Comparison of ENCODE assay signal across 8 mouse cellular contexts in the genomic region with DNA sequence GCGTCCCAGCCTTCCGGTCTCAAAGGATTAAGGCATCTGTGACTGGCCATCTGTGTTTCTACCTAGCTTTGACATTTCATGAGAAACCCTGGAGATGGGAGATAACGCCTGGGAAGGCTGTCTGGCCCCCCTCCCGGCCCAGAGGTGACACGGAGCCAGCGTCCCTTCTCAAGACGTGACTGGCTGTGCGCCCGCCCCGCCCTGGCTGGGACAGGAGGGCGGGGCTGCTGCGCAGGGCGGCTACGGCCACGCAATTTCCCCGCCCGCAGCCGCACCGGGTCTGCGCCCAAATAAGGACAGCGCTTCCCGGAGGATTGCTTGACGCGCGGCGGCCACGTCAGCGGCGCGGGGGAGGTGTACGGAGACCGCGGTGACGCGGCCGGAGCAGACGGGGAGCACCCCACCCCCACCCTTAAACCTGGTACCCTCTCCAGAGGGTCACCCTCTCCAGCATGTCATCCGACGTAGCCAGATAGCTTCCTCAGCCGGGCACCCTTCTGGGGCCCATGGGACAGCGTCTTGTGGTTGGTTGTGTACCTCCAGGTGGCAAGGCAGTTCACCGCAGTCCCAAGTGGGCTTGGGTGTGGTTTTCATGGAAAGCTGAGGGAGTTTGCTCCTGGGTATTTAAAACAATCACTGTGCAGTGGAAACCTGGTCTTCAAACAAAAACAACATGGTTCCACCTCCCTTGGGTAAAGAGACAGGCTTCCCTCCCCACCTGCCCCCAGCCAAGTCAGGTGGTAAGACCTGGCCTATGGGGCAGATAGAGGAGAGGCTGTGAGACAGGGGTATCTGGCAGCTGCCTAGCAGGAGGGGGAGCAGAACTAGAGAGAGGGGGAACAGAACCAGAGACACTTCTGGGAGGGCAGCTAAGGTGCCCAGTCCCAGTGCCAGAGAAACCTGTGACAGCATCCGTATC. TPM values are rescaled to one million over a fixed set of nuclear protein-coding genes. Genes with fewer than 3 reads are reported as not detected.
A peak's percentile ranks its signal among the peaks of the same experiment; 100 is the strongest.
DNase-seq lines count a peak whose midpoint lies in the region; ATAC-seq and TF ChIP-seq lines count a peak whose summit lies in the region.

No protein-coding gene starts in this region.

- peaks cover 22% of the 10 kb centered on the region for H3K4me1 ChIP-seq in hindbrain, postnatal 0 days (ENCODE audit: insufficient read depth, low read length)

- intact Hi-C loops in gastrocnemius, adult 2 months (cut with DNase I) = no loop called here

- H3K9me3 ChIP-seq in hindbrain, postnatal 0 days (ENCODE audit: low read length) = no peaks in the 10 kb centered on the region

- H3K27ac ChIP-seq in gastrocnemius, adult 2 months = peak overlapping the region; percentile 100
- peak overlapping the region; percentile 87 for H3K27ac ChIP-seq in hindbrain, postnatal 0 days

- peak overlapping the region; percentile 55 for H3K9ac ChIP-seq in hindbrain, postnatal 0 days (replicated peaks; ENCODE audit: low read length)

- ATAC-seq in hindbrain, postnatal 0 days = peak; percentile 90
- peak; percentile 67 for ATAC-seq in megakaryocyte, adult 5-6 weeks (ENCODE audit: poor library complexity, severe bottlenecking)

- DNase-seq in WW6 (ENCODE audit: low read depth, low spot score) = peak; percentile 42
- peak; percentile 53 to 70 for DNase-seq in cerebellum, postnatal 4 days (ENCODE audit: low spot score in 2 of 2)
- peak; percentile 98 for DNase-seq in gastrocnemius, adult 2 months
- peak; percentile 90 for DNase-seq in hindbrain, postnatal 0 days (ENCODE audit: low spot score)
- peak; percentile 73 to 89 for DNase-seq in left cerebral cortex, adult 8-10 months (ENCODE audit: low spot score in 2 of 2)
- peak; percentile 93 for DNase-seq in right cerebral cortex, adult 18-20 months
- DNase-seq in urinary bladder, adult 2 months (ENCODE audit: low spot score) = peak; percentile 92

- peak overlapping the region; percentile 76 for H3K4me3 ChIP-seq in gastrocnemius, adult 2 months
- peak overlapping the region; percentile 38 for H3K4me3 ChIP-seq in hindbrain, postnatal 0 days (ENCODE audit: low read length)

- no peaks in the 10 kb centered on the region for H3K27me3 ChIP-seq in hindbrain, postnatal 0 days (ENCODE audit: insufficient read depth, low read length)

- H3K36me3 ChIP-seq in hindbrain, postnatal 0 days (ENCODE audit: insufficient read depth, low read length) = no peaks in the 10 kb centered on the region

- WGBS in hindbrain, postnatal 0 days = 5% methylated on average over 43 of the region's 43 CpGs

- H3K4me2 ChIP-seq in hindbrain, postnatal 0 days (ENCODE audit: low read depth, low read length) = peak overlapping the region; percentile 80

- no peak for TF ChIP-seq CTCF in gastrocnemius, adult 2 months (IDR thresholded peaks at IDR 0.05)
- no peak for TF ChIP-seq CTCF in hindbrain, postnatal 0 days (IDR thresholded peaks at IDR 0.05; ENCODE audit: low read depth)

RNA-seq across cellular contexts. Expression of a gene that starts 14.2 kb away (rescaled TPM):
- 10 to 100 TPM; 14.1 to 46.8 TPM for total RNA-seq in gastrocnemius, adult 2 months (2021)
- 11.2 and 26.1 TPM in 2 replicates for total RNA-seq in hindbrain, postnatal 0 days (2014; rRNA removed)
- polyA plus RNA-seq in hindbrain, postnatal 0 days (2015; fragmentation: Nextera tagmentation; extraction: Ambion mirVana) = 13.2 and 14.8 TPM in 2 replicates
- 10 to 100 TPM; 11.3 to 21.4 (median 12.1) TPM for total RNA-seq in left cerebral cortex, adult 8-10 months (2022)
- 68.9 and 87.3 TPM in 2 replicates for total RNA-seq in megakaryocyte, adult 5-6 weeks (2015)
- 175 and 189 TPM in 2 replicates for total RNA-seq in megakaryocyte, adult 5-6 weeks (2017)
- polyA plus RNA-seq in urinary bladder, adult 2 months (2012; rRNA removed) = 48.4 and 67.8 TPM in 2 replicates

RNA-seq across cellular contexts. Expression of a gene that starts 17.9 kb away (rescaled TPM):
- not detected for total RNA-seq in gastrocnemius, adult 2 months (2021)
- 0.14 TPM in 1 of 2 replicates, not detected in the other for total RNA-seq in hindbrain, postnatal 0 days (2014; rRNA removed)
- polyA plus RNA-seq in hindbrain, postnatal 0 days (2015; fragmentation: Nextera tagmentation; extraction: Ambion mirVana) = 0.46 and 0.48 TPM in 2 replicates
- total RNA-seq in left cerebral cortex, adult 8-10 months (2022) = under 1 TPM in 1 of 4 experiments, not detected in 3; 0.19 TPM
- 0.16 and 0.83 TPM in 2 replicates for total RNA-seq in megakaryocyte, adult 5-6 weeks (2015)
- 0.07 TPM in 1 of 2 replicates, not detected in the other for total RNA-seq in megakaryocyte, adult 5-6 weeks (2017)
- polyA plus RNA-seq in urinary bladder, adult 2 months (2012; rRNA removed) = 0.04 TPM in 1 of 2 replicates, not detected in the other

RNA-seq across cellular contexts. Expression of a gene that starts 56.1 kb away (rescaled TPM):
- total RNA-seq in gastrocnemius, adult 2 months (2021) = 100 to 1,000 TPM in 1 of 2 experiments, 10 to 100 TPM in 1; 53.6 to 322 TPM
- total RNA-seq in hindbrain, postnatal 0 days (2014; rRNA removed) = 10.6 and 16.3 TPM in 2 replicates
- polyA plus RNA-seq in hindbrain, postnatal 0 days (2015; fragmentation: Nextera tagmentation; extraction: Ambion mirVana) = 17.0 and 21.8 TPM in 2 replicates
- total RNA-seq in left cerebral cortex, adult 8-10 months (2022) = 10 to 100 TPM; 15.9 to 22.2 (median 20.9) TPM
- not detected in 2 replicates for total RNA-seq in megakaryocyte, adult 5-6 weeks (2015)
- not detected in 2 replicates for total RNA-seq in megakaryocyte, adult 5-6 weeks (2017)
- polyA plus RNA-seq in urinary bladder, adult 2 months (2012; rRNA removed) = 14.0 and 18.9 TPM in 2 replicates

Comparison
In these comparisons a context has a peak if more than half of its experiments do, and no peak if none do; other contexts are left out.
1. Peak in every context shown above with its lines: DNase-seq, ATAC-seq, H3K4me3 ChIP-seq and H3K27ac ChIP-seq.
2. DNase-seq: peak in every context shown above with its lines; median percentile 98 in gastrocnemius, adult 2 months; 93 in right cerebral cortex, adult 18-20 months; 92 in urinary bladder, adult 2 months; 90 in hindbrain, postnatal 0 days; 81 in left cerebral cortex, adult 8-10 months; 62 in cerebellum, postnatal 4 days; 42 in WW6.
3. RNA of a gene that starts 56.1 kb away (total RNA-seq): 53.6 to 322 TPM in gastrocnemius, adult 2 months, 15.9 to 22.2 TPM in left cerebral cortex, adult 8-10 months and 10.6 to 16.3 TPM in hindbrain, postnatal 0 days; not detected in megakaryocyte, adult 5-6 weeks; every median in the first group is over 10 times any median in the second.